Mouse (Mus musculus): ENCODE data around the gene Gm49450.

- TF ChIP-seq CTCF (conservative IDR thresholded peaks at IDR 0.05; ENCODE audit: insufficient read depth, insufficient read length, low read depth, low read length) (no peak), POLR2A (IDR thresholded peaks at IDR 0.05; ENCODE audit: low read depth, low read length) (no peak)
Measured at GRCm38 (mm10) chr15:98987661-98988181, 34.4 kb upstream of the Gm49450 start.

Data from kidney, adult 2 months (tissue).